Mouse (Mus musculus) c-Kit-positive CD71-positive TER-119-positive erythroid progenitor cells, embryonic 14.5 days (primary cell): ENCODE measurements around the gene Arsk.

Experiments
- DNase-seq: peaks from one replicate; pipeline ENCODE4 v3.0.0-alpha.2; 2013; ENCODE audit warnings: low spot score

The Arsk gene

GRCm38 (mm10) chr13:76098493-76099303, at the start of gene Arsk, which contains the start of gene Ttc37:
Gene Arsk, minus strand, starts transcription at chr13:76098660.
Gene Ttc37, plus strand, starts transcription at chr13:76098734.
- peak; percentile 97 for DNase-seq

GRCm38 (mm10) chr13:76141117-76141808, 42.8 kb upstream of the Arsk start:
- no peak for DNase-seq

GRCm38 (mm10) chr13:76138862-76139261, 40.4 kb upstream of the Arsk start:
- DNase-seq: no peak

GRCm38 (mm10) chr13:76132415-76132814, 34.0 kb upstream of the Arsk start:
- DNase-seq: no peak

- no peak for DNase-seq
Measured at GRCm38 (mm10) chr13:76128799-76129198, 30.3 kb upstream of the Arsk start.

GRCm38 (mm10) chr13:76109069-76109824, 10.8 kb upstream of the Arsk start:
- no peak for DNase-seq

- no peak for DNase-seq
Measured at GRCm38 (mm10) chr13:76101989-76102388, 3.5 kb upstream of the Arsk start.

- peak; percentile 53 for DNase-seq
Measured at GRCm38 (mm10) chr13:76098116-76098492, 356 bp downstream of the Arsk start.

- DNase-seq: no peak
Measured at GRCm38 (mm10) chr13:76074323-76074722, 24.1 kb downstream of the Arsk start.

- no peak for DNase-seq
Measured at GRCm38 (mm10) chr13:76064363-76064945, 34.0 kb downstream of the Arsk start.

GRCm38 (mm10) chr13:76063548-76063947, 34.9 kb downstream of the Arsk start:
- DNase-seq: no peak

GRCm38 (mm10) chr13:76062569-76062968, 35.9 kb downstream of the Arsk start:
- DNase-seq: no peak

GRCm38 (mm10) chr13:76062126-76062525, 36.3 kb downstream of the Arsk start:
- DNase-seq: no peak

- DNase-seq: no peak
Measured at GRCm38 (mm10) chr13:76059591-76059990, 38.9 kb downstream of the Arsk start.

- DNase-seq: no peak
Measured at GRCm38 (mm10) chr13:76057267-76058069, 41.0 kb downstream of the Arsk start.

GRCm38 (mm10) chr13:76056896-76057266, 41.6 kb downstream of the Arsk start, which contains the start of gene Gpr150:
Gene Gpr150, minus strand, starts transcription at chr13:76056996.
- no peak for DNase-seq

GRCm38 (mm10) chr13:76056261-76056724, 42.2 kb downstream of the Arsk start:
- peak; percentile 82 for DNase-seq

- DNase-seq: peak; percentile 84
Measured at GRCm38 (mm10) chr13:76055391-76056232, 42.8 kb downstream of the Arsk start.

GRCm38 (mm10) chr13:76044971-76045370, 53.5 kb downstream of the Arsk start:
- no peak for DNase-seq

GRCm38 (mm10) chr13:76042455-76042854, 56.0 kb downstream of the Arsk start:
- DNase-seq: no peak
